Mouse (Mus musculus): ENCODE data around the gene Tcf20. TPM values are rescaled to one million over a fixed set of nuclear protein-coding genes. Genes with fewer than 3 reads are reported as not detected.

Tcf20 gene
- total RNA-seq, 2 experiments from 2014 or later, result 139 to 153 TPM

- no peak for DNase-seq (ENCODE audit: low spot score in 2 of 2)
Observed at GRCm38 (mm10) chr15:82960786-82961561, 26.7 kb downstream of the Tcf20 start.

DNA sequence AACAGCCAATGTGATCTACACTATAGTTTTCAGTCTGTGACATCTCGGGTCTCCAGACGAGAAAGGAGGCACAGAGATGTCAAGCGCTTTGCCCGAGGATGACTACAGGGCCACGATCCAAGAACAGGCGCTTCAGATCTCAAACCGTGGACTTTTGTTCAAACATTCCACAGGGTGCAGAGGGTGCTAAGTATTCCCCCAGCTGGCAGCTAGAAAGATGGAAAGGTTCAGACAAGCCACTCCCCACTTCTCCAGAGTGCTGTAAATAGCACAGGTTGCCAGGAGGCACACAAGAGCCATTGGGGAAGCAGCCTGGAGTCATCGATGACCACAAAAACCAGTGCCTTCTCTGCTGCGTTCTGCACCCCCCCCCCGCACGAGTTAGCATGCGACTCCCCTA, 28.5 kb downstream of the Tcf20 start:
- no peak for DNase-seq (ENCODE audit: low spot score in 2 of 2)

- DNase-seq (ENCODE audit: low spot score in 2 of 2), result peak in 1 of 2 experiments; percentile 64
Observed at GRCm38 (mm10) chr15:82958253-82958701, 29.4 kb downstream of the Tcf20 start.

GRCm38 (mm10) chr15:82956721-82957120, 31.0 kb downstream of the Tcf20 start:
- no peak for DNase-seq (ENCODE audit: low spot score in 2 of 2)

GRCm38 (mm10) chr15:82956310-82956709, 31.4 kb downstream of the Tcf20 start:
- no peak for DNase-seq (ENCODE audit: low spot score in 2 of 2)

DNA sequence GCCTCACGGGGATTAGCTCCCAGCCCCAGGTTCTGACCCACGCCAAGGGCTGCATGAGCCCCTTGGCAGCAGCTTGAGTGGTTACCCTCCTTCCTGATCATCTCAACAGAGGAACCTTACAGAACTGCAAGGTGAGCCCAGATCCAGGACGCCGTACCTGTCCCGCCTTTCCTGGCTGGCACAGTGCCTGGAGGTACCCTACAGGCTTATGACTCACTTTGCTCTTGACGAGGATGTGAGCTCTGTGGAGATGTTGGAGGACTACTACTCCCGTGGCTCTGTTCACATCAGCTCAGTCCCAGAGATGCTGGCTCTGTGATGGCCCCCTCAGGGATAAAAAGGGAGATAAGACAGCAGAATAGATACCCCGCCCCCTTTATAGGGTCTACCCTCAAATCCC, 32.4 kb downstream of the Tcf20 start:
- no peak for DNase-seq (ENCODE audit: low spot score in 2 of 2)

- no peak for DNase-seq (ENCODE audit: low spot score in 2 of 2)
Observed at GRCm38 (mm10) chr15:82954034-82954433, 33.6 kb downstream of the Tcf20 start.

- no peak for DNase-seq (ENCODE audit: low spot score in 2 of 2)
Observed at GRCm38 (mm10) chr15:82953096-82953495, 34.6 kb downstream of the Tcf20 start.

- DNase-seq (ENCODE audit: low spot score in 2 of 2), result no peak
Observed at GRCm38 (mm10) chr15:82952292-82952705, 35.4 kb downstream of the Tcf20 start.

GRCm38 (mm10) chr15:82950246-82950645, 37.4 kb downstream of the Tcf20 start:
- no peak for DNase-seq (ENCODE audit: low spot score in 2 of 2)

DNA sequence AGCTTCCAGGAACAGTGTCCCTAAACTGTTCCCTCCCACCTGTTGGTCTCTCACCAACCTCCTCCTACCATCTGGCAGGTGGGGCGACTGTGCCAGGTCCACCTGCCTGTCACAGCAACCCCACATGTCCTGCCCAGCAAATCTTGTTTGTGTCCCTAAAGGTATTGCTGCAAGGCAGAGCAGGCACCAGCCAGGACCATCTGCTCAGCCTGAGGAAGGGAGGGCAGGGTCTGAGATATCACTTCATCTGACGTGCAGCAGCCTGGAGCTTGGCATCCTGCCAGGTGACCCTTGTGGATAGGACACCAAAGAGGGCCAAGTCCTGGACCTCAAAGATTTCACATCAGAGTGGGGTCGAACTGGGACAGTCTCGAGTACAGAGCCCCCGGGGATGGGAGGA, 40.2 kb downstream of the Tcf20 start:
- no peak for DNase-seq (ENCODE audit: low spot score in 2 of 2)

GRCm38 (mm10) chr15:82944479-82945195, 43.0 kb downstream of the Tcf20 start:
- DNase-seq (ENCODE audit: low spot score in 2 of 2), result no peak

DNA sequence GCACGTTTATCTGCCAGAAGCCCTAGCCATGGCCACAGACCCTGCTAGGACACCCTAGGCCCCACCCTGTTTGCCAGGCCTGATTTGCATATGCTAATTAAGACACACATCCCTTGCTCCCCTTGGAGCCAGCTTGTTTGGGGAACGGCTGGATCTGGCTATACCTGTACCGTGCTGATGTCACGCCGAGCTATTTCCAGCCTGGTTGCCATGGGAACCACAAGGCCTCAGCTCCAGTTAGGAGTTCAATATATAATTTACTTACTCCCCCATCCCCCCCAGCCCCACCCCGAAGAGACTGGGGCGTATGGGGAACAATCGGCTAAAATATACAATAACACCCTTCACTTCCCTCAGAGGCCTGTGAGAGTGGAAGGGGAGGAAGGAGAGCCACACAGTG, 45.9 kb downstream of the Tcf20 start:
- no peak for DNase-seq (ENCODE audit: low spot score in 2 of 2)

DNA sequence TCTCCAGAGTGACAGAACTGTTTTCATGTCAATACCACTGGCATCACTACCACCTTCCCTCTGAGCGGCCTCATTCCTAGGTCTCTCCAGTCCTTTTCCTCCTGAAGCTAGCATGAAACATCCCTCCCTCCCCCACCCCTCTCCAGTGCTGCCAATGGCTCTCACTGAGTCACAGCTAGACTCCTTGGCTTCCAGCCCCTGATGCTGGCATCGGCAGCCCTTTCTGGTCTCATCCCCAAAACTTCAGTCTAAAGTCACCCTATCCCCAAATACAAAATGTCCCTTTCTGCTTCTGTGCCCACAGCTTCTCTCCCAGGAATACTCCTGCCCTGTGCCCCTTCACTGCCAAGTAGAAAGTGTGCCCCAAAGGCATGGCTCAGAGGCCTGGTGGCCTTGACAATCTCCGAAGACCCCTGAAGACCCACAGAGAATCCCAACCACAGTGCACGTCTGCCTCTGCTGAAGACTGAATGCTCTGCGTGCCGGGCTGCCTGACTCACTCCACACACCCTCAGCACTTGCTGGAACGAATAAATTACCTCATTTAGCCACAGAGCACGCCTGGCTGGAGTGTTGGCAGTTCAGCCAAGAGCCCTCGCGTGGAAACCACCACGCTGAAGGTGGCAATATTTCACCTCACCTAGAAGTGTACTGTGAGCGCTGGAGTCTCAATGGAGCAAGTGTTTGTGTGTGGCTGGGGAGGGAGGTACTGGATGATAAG, 47.0 kb downstream of the Tcf20 start:
- DNase-seq (ENCODE audit: low spot score in 2 of 2), result no peak

DNA sequence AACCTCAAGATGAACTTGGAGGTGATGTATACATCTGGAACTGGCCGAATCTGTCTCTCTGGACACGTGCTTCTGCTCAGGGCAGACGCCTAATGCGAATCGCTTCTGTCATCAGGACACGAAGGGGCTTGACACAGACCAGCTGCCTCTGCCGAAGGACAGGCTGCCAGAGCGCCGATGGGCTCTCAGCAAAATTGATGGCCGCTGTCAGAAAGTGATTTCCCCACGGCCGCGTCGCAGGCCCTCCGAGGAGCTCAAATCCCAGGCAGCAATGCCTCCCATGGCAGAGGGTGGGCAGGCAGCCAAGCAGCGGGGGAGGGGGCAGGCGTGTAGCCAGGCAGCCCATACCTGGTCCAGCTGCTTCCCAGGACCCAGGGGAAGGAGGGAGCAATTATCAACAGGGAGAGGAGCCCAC, 49.5 kb downstream of the Tcf20 start:
- DNase-seq (ENCODE audit: low spot score in 2 of 2), result peak in 1 of 2 experiments; percentile 64

GRCm38 (mm10) chr15:82937428-82937992, 50.2 kb downstream of the Tcf20 start:
- no peak for DNase-seq (ENCODE audit: low spot score in 2 of 2)

DNA sequence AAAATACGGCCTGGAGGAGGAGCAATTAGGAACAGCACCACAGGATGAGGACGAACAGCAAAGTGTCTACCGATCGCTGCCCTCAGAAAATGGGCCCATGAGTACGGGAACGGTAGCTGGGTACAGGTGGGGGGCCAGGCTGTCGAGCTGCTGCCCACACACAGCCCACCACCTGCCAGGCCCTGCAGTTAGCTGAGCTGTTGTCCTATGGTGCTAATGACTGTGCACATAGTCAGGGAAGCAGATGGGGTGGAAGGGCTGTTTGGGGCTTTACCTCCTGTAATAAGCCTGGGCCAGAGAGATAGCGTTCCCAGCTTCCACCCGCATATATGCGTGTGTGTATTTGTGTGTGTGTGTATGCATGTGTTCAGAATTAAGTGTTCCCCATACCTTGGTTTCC, 52.7 kb downstream of the Tcf20 start:
- DNase-seq (ENCODE audit: low spot score in 2 of 2), result peak in 1 of 2 experiments; percentile 61

GRCm38 (mm10) chr15:82932936-82933650, 54.6 kb downstream of the Tcf20 start:
- no peak for DNase-seq (ENCODE audit: low spot score in 2 of 2)

DNA sequence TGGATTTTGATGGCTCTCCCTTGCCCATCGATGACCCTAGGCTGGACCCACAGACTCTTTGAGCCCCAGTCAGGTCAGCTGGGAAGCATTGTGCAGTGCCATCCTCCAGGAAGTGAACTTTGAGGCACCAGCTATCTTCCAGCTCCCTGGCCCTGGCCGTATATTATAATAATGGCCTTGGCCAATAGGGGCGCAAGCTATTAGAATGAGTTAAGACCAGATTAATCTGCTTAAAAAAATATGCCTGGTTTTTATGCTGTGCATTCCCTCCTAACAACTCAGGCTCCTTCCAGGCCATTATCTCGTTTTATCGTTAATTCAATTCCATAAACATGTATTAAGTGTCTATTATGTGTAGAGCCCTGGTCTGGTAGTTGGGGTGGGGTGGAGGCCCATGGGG, 56.2 kb downstream of the Tcf20 start:
- DNase-seq (ENCODE audit: low spot score in 2 of 2), result no peak

DNA sequence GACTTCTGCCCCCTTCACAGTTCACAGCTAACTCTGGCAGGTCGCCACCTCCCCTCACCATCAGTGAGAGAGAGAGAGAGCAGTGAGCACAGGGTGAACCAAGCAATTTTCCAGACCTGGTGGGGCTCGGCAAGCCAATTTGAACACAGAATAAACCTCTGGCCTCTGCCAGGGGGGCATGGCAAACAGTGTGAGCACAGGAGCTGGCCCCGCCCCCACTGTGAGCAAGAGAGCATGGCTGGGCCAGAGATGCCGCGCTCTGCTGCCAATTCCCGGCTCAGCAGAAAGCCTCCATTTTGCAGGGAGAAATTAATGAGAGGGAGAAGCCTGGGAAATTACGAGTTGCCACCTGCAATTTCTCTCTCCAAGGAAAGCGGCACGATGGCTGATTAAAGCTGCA, 58.1 kb downstream of the Tcf20 start:
- peak; percentile 51 to 71 for DNase-seq (ENCODE audit: low spot score in 2 of 2)

- DNase-seq (ENCODE audit: low spot score in 2 of 2), result no peak
Observed at GRCm38 (mm10) chr15:82928844-82929243, 58.8 kb downstream of the Tcf20 start.
